Mouse (Mus musculus) layer of hippocampus, adult 8-10 months (tissue): Measurements from ENCODE around the gene Olfr600. TPM values are rescaled to one million over a fixed set of nuclear protein-coding genes. Genes with fewer than 3 reads are reported as not detected.
"Not testable (repeated sequence)": the region's sequence is repeated elsewhere in the genome, so short reads cannot be mapped to it uniquely, and the experiment has no call there.

Source experiments
- DNase-seq, 2 experiments: peaks; one replicate each; pipeline ENCODE4 v3.0.0; 2022; ENCODE audit warnings: low spot score in 2 of 2
- total RNA-seq, 4 experiments: library from RNA; stranded (reverse); gene quantifications; 2 replicates each; pipeline ENCODE4 v1.2.4; 2022

Gene Olfr600
- total RNA-seq, result not detected

DNA sequence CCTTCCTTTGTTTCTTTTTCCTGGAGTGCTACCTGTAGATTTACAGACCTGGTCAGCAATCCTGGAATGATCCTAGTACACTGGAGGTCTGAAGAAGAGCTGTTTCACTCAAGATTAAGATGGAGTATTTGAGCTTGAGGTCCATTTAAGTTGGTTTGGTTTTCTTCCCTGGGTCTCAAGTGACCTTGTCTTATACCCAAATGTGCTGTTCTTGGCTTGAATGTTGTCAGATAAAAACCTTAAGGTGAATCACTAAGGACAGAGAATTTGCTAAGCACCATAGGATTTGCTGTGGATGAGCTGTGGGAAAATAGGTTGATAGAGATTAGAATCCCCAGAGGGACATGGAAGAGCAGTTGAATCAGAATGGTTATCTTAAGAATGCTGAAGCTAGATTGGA lies at the start of gene Olfr600:
Olfr600 (minus strand) TSS at position 101 of the 400 bp plus-strand sequence.
- no peak for DNase-seq

DNA sequence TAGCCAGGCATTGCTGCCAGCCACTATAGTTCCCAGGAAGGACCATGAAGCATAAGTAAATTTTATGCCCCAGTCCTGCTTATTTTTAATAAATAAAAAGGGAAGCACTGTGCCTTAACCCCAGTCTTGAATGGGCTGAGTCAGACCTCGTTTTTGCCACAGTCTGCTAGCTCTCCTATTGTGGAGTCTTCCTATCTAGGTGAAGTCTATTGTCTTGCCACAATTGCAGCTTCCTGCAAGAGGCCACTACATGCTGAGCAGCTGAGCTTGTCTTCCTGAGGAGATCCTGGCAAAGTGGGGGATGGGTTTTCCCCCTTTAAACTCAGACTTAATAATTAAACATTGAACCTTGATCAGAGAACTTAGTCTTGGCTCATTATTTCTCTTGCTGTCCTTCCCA lies 49.5 kb upstream of the Olfr600 start:
- DNase-seq, result no peak

DNA sequence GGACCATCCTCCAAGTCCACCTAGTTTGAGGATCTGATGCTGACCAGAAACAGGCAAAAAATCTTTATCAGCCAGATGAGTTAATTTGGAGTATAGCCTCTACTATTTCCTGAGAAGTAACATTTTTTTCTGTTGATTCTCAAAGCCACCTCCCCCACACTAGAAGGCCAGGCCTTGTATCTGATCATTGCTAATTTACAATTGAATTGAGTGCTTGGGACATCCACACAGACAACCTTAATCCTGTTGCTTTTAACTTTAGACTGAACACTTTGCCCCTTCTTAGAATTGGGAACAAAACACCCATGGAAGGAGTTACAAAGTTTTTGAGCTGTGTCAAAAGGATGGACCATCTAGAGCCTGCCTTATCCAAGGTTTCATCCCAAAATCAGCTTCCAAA lies 48.3 kb upstream of the Olfr600 start:
- no peak for DNase-seq

GRCm38 (mm10) chr7:103386077-103386476 lies 36.6 kb upstream of the Olfr600 start, which contains the start of gene Olfr603:
TSS of gene Olfr603 (minus strand) at chr7:103386177.
- no peak for DNase-seq

GRCm38 (mm10) chr7:103362555-103362954 lies 13.1 kb upstream of the Olfr600 start, which contains the start of gene Olfr601:
TSS of gene Olfr601 (minus strand) at chr7:103362655.
- DNase-seq, result no peak

GRCm38 (mm10) chr7:103335617-103336016 lies 13.9 kb downstream of the Olfr600 start, which contains the start of gene Olfr599:
TSS of gene Olfr599 (plus strand) at chr7:103335917.
- no peak for DNase-seq

GRCm38 (mm10) chr7:103323268-103323667 lies 26.2 kb downstream of the Olfr600 start, which contains the start of gene Olfr598:
TSS of gene Olfr598 (plus strand) at chr7:103323568.
- no peak for DNase-seq

- not testable (repeated sequence) for DNase-seq
Observed at GRCm38 (mm10) chr7:103316015-103316414, 33.5 kb downstream of the Olfr600 start, which contains the start of gene Olfr597. TSS of gene Olfr597 (plus strand) at chr7:103316315.

DNA sequence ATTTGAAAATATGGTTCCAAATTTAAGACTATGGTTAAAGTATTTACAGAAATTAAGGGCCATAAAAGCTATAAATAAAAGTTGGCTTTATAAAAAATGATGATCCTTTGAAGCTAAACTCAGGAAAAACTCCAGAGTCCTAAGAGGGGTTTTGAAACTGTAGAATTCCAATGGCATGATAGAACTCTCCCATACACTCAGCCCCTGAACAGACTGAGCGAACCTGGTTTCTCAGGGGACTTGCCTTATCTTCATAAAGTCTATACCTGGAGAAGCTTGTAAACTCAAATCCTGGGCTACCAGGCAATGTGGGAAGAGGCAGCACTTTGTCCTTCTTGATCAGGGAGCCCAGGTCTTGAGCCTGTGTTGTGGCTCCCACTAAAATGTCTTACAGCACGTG lies 44.1 kb downstream of the Olfr600 start, which contains the start of gene Olfr596:
Olfr596 (plus strand) TSS at position 301 of the 400 bp plus-strand sequence.
- not testable (repeated sequence) for DNase-seq

Other genes starting within 250 kb of the Olfr600 start
- gene Olfr586, start 224.0 kb downstream of the Olfr600 start, total RNA-seq, result not detected
- not detected for gene Olfr588-ps1, start 208.8 kb downstream of the Olfr600 start, total RNA-seq
- gene Olfr589, start 193.3 kb downstream of the Olfr600 start, total RNA-seq, result not detected
- gene Olfr591, start 171.3 kb downstream of the Olfr600 start, total RNA-seq, result not detected
- gene Olfr592, start 164.9 kb downstream of the Olfr600 start, total RNA-seq, result not detected
- not detected for gene Olfr593, start 137.8 kb downstream of the Olfr600 start, total RNA-seq
- gene Olfr594, start 132.7 kb downstream of the Olfr600 start, total RNA-seq, result not detected
- not detected for gene Usp17ld, start 97.2 kb downstream of the Olfr600 start, total RNA-seq
- not detected for gene Olfr596, start 44.0 kb downstream of the Olfr600 start, total RNA-seq
- gene Olfr597, start 33.4 kb downstream of the Olfr600 start, total RNA-seq, result not detected
- gene Olfr598, start 26.1 kb downstream of the Olfr600 start, total RNA-seq, result not detected
- not detected for gene Olfr599, start 13.8 kb downstream of the Olfr600 start, total RNA-seq
- gene Olfr601, start 13.0 kb upstream of the Olfr600 start, total RNA-seq, result not detected
- gene Olfr603, start 36.5 kb upstream of the Olfr600 start, total RNA-seq, result not detected
- not detected for gene Usp17lc, start 65.4 kb upstream of the Olfr600 start, total RNA-seq
- not detected for gene Olfr605, start 95.8 kb upstream of the Olfr600 start, total RNA-seq
- gene Olfr606, start 99.4 kb upstream of the Olfr600 start, total RNA-seq, result not detected
- not detected for gene Olfr607, start 114.5 kb upstream of the Olfr600 start, total RNA-seq
- not detected for gene Olfr608, start 120.2 kb upstream of the Olfr600 start, total RNA-seq
- gene Olfr609, start 148.4 kb upstream of the Olfr600 start, total RNA-seq, result not detected
- not detected for gene Olfr610, start 162.5 kb upstream of the Olfr600 start, total RNA-seq
- not detected for gene Olfr611, start 171.2 kb upstream of the Olfr600 start, total RNA-seq
- gene Olfr612, start 193.0 kb upstream of the Olfr600 start, total RNA-seq, result not detected
- not detected for gene Olfr613, start 198.4 kb upstream of the Olfr600 start, total RNA-seq
- gene Olfr615, start 206.4 kb upstream of the Olfr600 start, total RNA-seq, result not detected
- not detected for gene Olfr616, start 219.5 kb upstream of the Olfr600 start, total RNA-seq
- not detected for gene Olfr617, start 223.4 kb upstream of the Olfr600 start, total RNA-seq
- not detected for gene Olfr618, start 240.4 kb upstream of the Olfr600 start, total RNA-seq